Mouse (Mus musculus) cerebellum, adult 9-11 months (tissue): ENCODE data around the gene Ifnl3.

ENCODE experiments used
- DNase-seq: peaks from one replicate; pipeline ENCODE4 v3.0.0; 2022

Ifnl3 gene

GRCm38 (mm10) chr7:28547154-28547553 lies 24.5 kb downstream of the Ifnl3 start, which contains the start of gene Nccrp1:
Gene Nccrp1, minus strand, starts transcription at chr7:28547254.
- no peak for DNase-seq

GRCm38 (mm10) chr7:28547628-28548027 lies 25.0 kb downstream of the Ifnl3 start:
- DNase-seq = no peak

GRCm38 (mm10) chr7:28553076-28553475 lies 30.4 kb downstream of the Ifnl3 start:
- no peak for DNase-seq

GRCm38 (mm10) chr7:28555939-28556535 lies 33.4 kb downstream of the Ifnl3 start:
- no peak for DNase-seq

- DNase-seq = no peak
These were observed 34.4 kb downstream of the Ifnl3 start for GRCm38 (mm10) chr7:28557069-28557468.

GRCm38 (mm10) chr7:28557708-28558107 lies 35.1 kb downstream of the Ifnl3 start:
- DNase-seq = peak; percentile 6

- peak; percentile 34 for DNase-seq
These were observed 35.9 kb downstream of the Ifnl3 start for GRCm38 (mm10) chr7:28558486-28558885.

GRCm38 (mm10) chr7:28560856-28561255 lies 38.2 kb downstream of the Ifnl3 start:
- no peak for DNase-seq

GRCm38 (mm10) chr7:28561967-28562366 lies 39.3 kb downstream of the Ifnl3 start:
- peak; percentile 64 for DNase-seq

GRCm38 (mm10) chr7:28562371-28562770 lies 39.7 kb downstream of the Ifnl3 start:
- peak; percentile 74 for DNase-seq

GRCm38 (mm10) chr7:28562951-28563350 lies 40.3 kb downstream of the Ifnl3 start:
- DNase-seq = peak; percentile 74

GRCm38 (mm10) chr7:28565407-28565806 lies 42.8 kb downstream of the Ifnl3 start:
- DNase-seq = no peak

- no peak for DNase-seq
These were observed 44.9 kb downstream of the Ifnl3 start for GRCm38 (mm10) chr7:28567539-28567938.

GRCm38 (mm10) chr7:28568253-28568652 lies 45.6 kb downstream of the Ifnl3 start:
- peak; percentile 70 for DNase-seq

- peak; percentile 79 for DNase-seq
These were observed 47.8 kb downstream of the Ifnl3 start for GRCm38 (mm10) chr7:28570291-28570981.

- DNase-seq = no peak
These were observed 48.5 kb downstream of the Ifnl3 start for GRCm38 (mm10) chr7:28570982-28571682.

- DNase-seq = no peak
These were observed 50.1 kb downstream of the Ifnl3 start for GRCm38 (mm10) chr7:28572689-28573088.

- DNase-seq = no peak
These were observed 50.6 kb downstream of the Ifnl3 start for GRCm38 (mm10) chr7:28573236-28573635.
